Mouse (Mus musculus) liver, embryonic 16.5 days (tissue): Measurements from ENCODE around the gene Lrriq1. TPM values are rescaled to one million over a fixed set of nuclear protein-coding genes. Genes with fewer than 3 reads are reported as not detected.

Source experiments
- ATAC-seq: fragments of 200-750 bp; cut with Nextera tagmentation; 2 replicates; pipeline ENCODE4 v1.8.0; 2017; ENCODE audit warnings: low read depth, mild to moderate bottlenecking, moderate number of reproducible peaks, moderate library complexity
- H3K27ac ChIP-seq: fragments of 300-500 bp; sonication (generic); 2 replicates; pipeline ENCODE4 v1.5.1; 2014; ENCODE audit warnings: mild to moderate bottlenecking, low read length
- H3K27me3 ChIP-seq: fragments of 300-500 bp; sonication (generic); 2 replicates; pipeline ENCODE4 v1.6.1; 2014; ENCODE audit warnings: low read depth, low read length, mixed read lengths; ENCODE audit not compliant: control insufficient read depth, insufficient read depth
- H3K36me3 ChIP-seq: fragments of 300-500 bp; sonication (generic); 2 replicates; pipeline ENCODE4 v1.6.1; 2014; ENCODE audit warnings: mild to moderate bottlenecking; ENCODE audit not compliant: control insufficient read depth, insufficient read depth
- H3K4me1 ChIP-seq: fragments of 300-500 bp; sonication (generic); 2 replicates; pipeline ENCODE4 v1.6.1; 2014; ENCODE audit warnings: low read depth, low read length, mixed read lengths; ENCODE audit not compliant: control insufficient read depth
- H3K4me2 ChIP-seq: fragments of 300-500 bp; sonication (generic); 2 replicates; pipeline ENCODE4 v1.6.1; 2014; ENCODE audit warnings: low read depth, low read length, mixed read lengths
- H3K4me3 ChIP-seq: fragments of 300-500 bp; sonication (generic); 2 replicates; pipeline ENCODE4 v1.5.1; 2014; ENCODE audit warnings: low read depth, mild to moderate bottlenecking, low read length
- H3K9ac ChIP-seq: fragments of 300-500 bp; sonication (generic); 2 replicates; pipeline ENCODE4 v1.6.1; 2014; ENCODE audit warnings: low read depth, low read length
- H3K9me3 ChIP-seq: fragments of 300-500 bp; sonication (generic); replicated peaks from 2 replicates; pipeline ENCODE4 v1.6.1; 2016; ENCODE audit warnings: low read length; ENCODE audit not compliant: control insufficient read depth
- WGBS: fragments of 180-500 bp; shearing (Covaris S2); extraction: QIAGEN DNeasy Blood & Tissue Kit; methylation state at CpG from one replicate; pipeline ENCODE4 v1.1.7; 2014; ENCODE audit not compliant: insufficient replicate concordance; 5-methylcytosine and 5-hydroxymethylcytosine counted together
- polyA plus RNA-seq: library from polyadenylated mRNA; unstranded; fragments of >200 nt; fragmentation: Nextera tagmentation; extraction: Ambion mirVana; gene quantifications from 2 replicates; pipeline ENCODE4 v1.2.1, GENCODE M21; 2015

Gene Lrriq1
- not detected in 2 replicates for polyA plus RNA-seq

GRCm38 (mm10) chr10:103235707-103236459, at the start of gene Lrriq1:
TSS of gene Lrriq1 (minus strand) at chr10:103236322.
- Histone ChIP-seq H3K4me2 (peak within 1 kb of the TSS; percentile 13; the same call in 1 of the 2 replicates), H3K9me3 (no peaks in the 10 kb centered on the region), H3K4me1 (no peaks in the 10 kb centered on the region), H3K4me3 (peak within 1 kb of the TSS; percentile 24; the same call in 1 of the 2 replicates), H3K27me3 (no peaks in the 10 kb centered on the region), H3K36me3 (no peaks in the 10 kb centered on the region), H3K9ac (no peak within 1 kb of the TSS), H3K27ac (no peak within 1 kb of the TSS)
- 5% methylated on average over 25 of the region's 25 CpGs for WGBS
- ATAC-seq = no peak

GRCm38 (mm10) chr10:103253842-103254803, 18.0 kb upstream of the Lrriq1 start:
- ATAC-seq = no peak
- Histone ChIP-seq H3K27ac (no peak overlapping the region), H3K36me3 (no peaks in the 10 kb centered on the region), H3K27me3 (no peaks in the 10 kb centered on the region), H3K4me2 (no peak overlapping the region), H3K9me3 (no peaks in the 10 kb centered on the region), H3K4me3 (no peak overlapping the region), H3K4me1 (no peaks in the 10 kb centered on the region), H3K9ac (no peak overlapping the region)
- WGBS = 33% methylated on average over 5 of the region's 5 CpGs

- H3K4me1 ChIP-seq = no peaks in the 10 kb centered on the region
- whole genome bisulfite sequencing = 20% methylated on average over 4 of the region's 4 CpGs
- no peak overlapping the region for H3K4me2 ChIP-seq
- no peak overlapping the region for H3K27ac ChIP-seq
- H3K36me3 ChIP-seq = no peaks in the 10 kb centered on the region
- H3K9ac ChIP-seq = no peak overlapping the region
- no peak overlapping the region for H3K4me3 ChIP-seq
- no peaks in the 10 kb centered on the region for H3K9me3 ChIP-seq
- no peaks in the 10 kb centered on the region for H3K27me3 ChIP-seq
- ATAC-seq = no peak
Measured at GRCm38 (mm10) chr10:103236460-103236772, 294 bp upstream of the Lrriq1 start.

- H3K9ac ChIP-seq = no peak overlapping the region
- H3K4me3 ChIP-seq = no peak overlapping the region
- no peak overlapping the region for H3K4me2 ChIP-seq
- H3K27me3 ChIP-seq = no peaks in the 10 kb centered on the region
- no peaks in the 10 kb centered on the region for H3K9me3 ChIP-seq
- H3K4me1 ChIP-seq = no peaks in the 10 kb centered on the region
- 67% methylated on average over 1 of the region's 1 CpGs for WGBS
- no peaks in the 10 kb centered on the region for H3K36me3 ChIP-seq
- no peak for ATAC-seq
- H3K27ac ChIP-seq = no peak overlapping the region
Measured at GRCm38 (mm10) chr10:103226646-103227045, 9.5 kb downstream of the Lrriq1 start.

- no peak overlapping the region for H3K9ac ChIP-seq
- H3K4me2 ChIP-seq = no peak overlapping the region
- H3K9me3 ChIP-seq = no peaks in the 10 kb centered on the region
- no peak overlapping the region for H3K27ac ChIP-seq
- no peaks in the 10 kb centered on the region for H3K4me1 ChIP-seq
- no peak for ATAC-seq
- no peaks in the 10 kb centered on the region for H3K36me3 ChIP-seq
- WGBS = 33% methylated on average over 4 of the region's 4 CpGs
- no peak overlapping the region for H3K4me3 ChIP-seq
- H3K27me3 ChIP-seq = no peaks in the 10 kb centered on the region
Measured at GRCm38 (mm10) chr10:103194655-103195328, 41.3 kb downstream of the Lrriq1 start.

GRCm38 (mm10) chr10:103145769-103146379, 90.2 kb downstream of the Lrriq1 start:
- Histone ChIP-seq H3K27me3 (no peaks in the 10 kb centered on the region), H3K36me3 (no peaks in the 10 kb centered on the region), H3K27ac (no peak overlapping the region), H3K4me1 (no peaks in the 10 kb centered on the region), H3K4me3 (no peak overlapping the region), H3K9me3 (no peaks in the 10 kb centered on the region), H3K4me2 (no peak overlapping the region), H3K9ac (no peak overlapping the region)
- WGBS = 57% methylated on average over 8 of the region's 8 CpGs
- no peak for ATAC-seq

GRCm38 (mm10) chr10:103144927-103145768, 91.0 kb downstream of the Lrriq1 start:
- Histone ChIP-seq H3K4me3 (no peak overlapping the region), H3K9me3 (no peaks in the 10 kb centered on the region), H3K36me3 (no peaks in the 10 kb centered on the region), H3K27me3 (no peaks in the 10 kb centered on the region), H3K9ac (no peak overlapping the region), H3K4me1 (no peaks in the 10 kb centered on the region), H3K4me2 (no peak overlapping the region), H3K27ac (no peak overlapping the region)
- WGBS = 56% methylated on average over 11 of the region's 11 CpGs
- no peak for ATAC-seq

- Histone ChIP-seq H3K9me3 (no peaks in the 10 kb centered on the region), H3K27ac (no peak overlapping the region), H3K27me3 (no peaks in the 10 kb centered on the region), H3K4me2 (no peak overlapping the region), H3K4me1 (no peaks in the 10 kb centered on the region), H3K36me3 (no peaks in the 10 kb centered on the region), H3K9ac (no peak overlapping the region), H3K4me3 (no peak overlapping the region)
- no peak for ATAC-seq
- WGBS = 48% methylated on average over 4 of the region's 4 CpGs
Measured at GRCm38 (mm10) chr10:103142526-103142925, 93.6 kb downstream of the Lrriq1 start.
